Mouse (Mus musculus) G1E (cell line): Measurements from ENCODE around the gene Wnt11.

Experiments
- CTCF ChIP-seq: IDR thresholded peaks from 2 replicates; pipeline ENCODE4 v1.5.1; 2012; ENCODE audit warnings: low read depth, low read length, inconsistent platforms, mixed read lengths
- GATA1 ChIP-seq: IDR thresholded peaks from 2 replicates; pipeline ENCODE4 v1.6.1; 2012; ENCODE audit warnings: borderline replicate concordance, low read length, inconsistent platforms, mixed read lengths

DNA sequence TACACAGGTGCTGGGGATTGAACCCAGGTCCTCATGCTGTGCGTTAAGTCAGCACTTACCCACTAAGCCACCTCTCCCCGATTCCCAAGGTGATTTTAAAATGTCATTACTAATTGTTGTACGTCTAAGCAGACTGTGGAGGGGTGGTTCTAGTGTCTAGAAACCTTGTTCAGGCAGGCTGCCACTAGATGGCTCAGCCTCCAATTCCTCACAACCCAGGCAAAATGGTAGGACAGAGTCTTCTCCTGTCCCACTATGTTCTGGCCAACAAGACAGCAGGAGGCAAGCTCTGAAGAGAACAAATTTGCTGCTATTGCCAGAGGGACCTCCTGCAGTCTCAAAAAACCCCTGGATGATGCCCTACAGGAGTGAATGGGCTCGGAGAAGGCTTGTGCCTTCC is 47.0 kb downstream of the Wnt11 start:
- TF ChIP-seq CTCF (no peak), GATA1 (no peak)
